Mouse (Mus musculus): Measurements from ENCODE around the gene Cryab.

Cryab gene

DNA sequence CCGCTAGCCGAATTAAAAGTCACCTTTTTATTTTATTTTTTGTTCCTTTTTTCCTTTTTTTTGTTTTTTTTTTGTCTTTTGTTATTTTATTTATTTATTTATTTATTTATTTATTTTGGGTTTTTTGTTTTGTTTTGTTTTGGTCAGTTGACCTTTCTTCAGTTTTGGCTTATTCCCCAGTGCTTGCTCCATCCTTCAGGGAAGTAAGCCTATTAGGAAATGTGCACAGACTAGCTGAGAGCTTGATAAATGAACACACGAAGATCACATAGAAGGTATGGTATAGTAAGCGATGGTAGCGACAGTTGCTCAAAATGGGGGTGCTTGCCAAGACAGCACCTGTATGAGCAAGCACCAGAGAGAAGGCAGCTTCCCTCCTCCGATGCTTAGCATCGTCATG, 46.5 kb downstream of the Cryab start:
- DNase-seq (ENCODE audit: extremely low spot score): no peak

DNA sequence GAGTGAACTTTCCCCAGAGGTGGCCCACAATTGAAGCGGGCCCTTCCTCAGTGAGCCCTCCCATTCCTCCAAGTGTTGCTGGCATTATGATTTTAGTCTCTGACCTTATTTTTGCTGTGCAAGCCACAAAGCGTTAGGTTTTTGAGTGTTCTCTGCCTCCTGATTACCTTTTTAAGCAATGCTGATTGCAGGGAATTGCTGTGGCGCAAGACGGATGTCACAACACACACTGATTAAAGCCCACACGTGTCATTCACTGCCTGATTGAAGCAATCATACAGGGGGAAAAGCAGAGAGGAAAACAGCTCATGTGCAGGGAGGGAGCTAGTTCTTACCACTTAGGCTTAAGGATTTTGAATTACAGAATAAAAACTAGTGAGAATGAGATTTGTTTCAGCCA, 47.2 kb downstream of the Cryab start:
- DNase-seq (ENCODE audit: extremely low spot score): no peak

- DNase-seq (ENCODE audit: extremely low spot score): peak; percentile 33
Measured at GRCm38 (mm10) chr9:50800985-50801384, 49.9 kb downstream of the Cryab start.

GRCm38 (mm10) chr9:50803055-50803671, 52.0 kb downstream of the Cryab start:
- DNase-seq (ENCODE audit: extremely low spot score): no peak
